Mouse (Mus musculus): ENCODE measurements around the gene Fads6.

Fads6 gene

GRCm38 (mm10) chr11:115297214-115297826 is at the start of gene Fads6:
Fads6 (minus strand) TSS chr11:115297663.
- DNase-seq (ENCODE audit: low spot score): peak; percentile 40

GRCm38 (mm10) chr11:115345515-115345914 is 48.1 kb upstream of the Fads6 start:
- DNase-seq (ENCODE audit: low spot score): no peak

- no peak for DNase-seq (ENCODE audit: low spot score)
Observed at GRCm38 (mm10) chr11:115344967-115345366, 47.5 kb upstream of the Fads6 start.

- DNase-seq (ENCODE audit: low spot score): no peak
Observed at GRCm38 (mm10) chr11:115341866-115342265, 44.4 kb upstream of the Fads6 start.

GRCm38 (mm10) chr11:115341246-115341645 is 43.8 kb upstream of the Fads6 start:
- no peak for DNase-seq (ENCODE audit: low spot score)

- DNase-seq (ENCODE audit: low spot score): no peak
Observed at GRCm38 (mm10) chr11:115337826-115338225, 40.4 kb upstream of the Fads6 start.

- DNase-seq (ENCODE audit: low spot score): no peak
Observed at GRCm38 (mm10) chr11:115337350-115337749, 39.9 kb upstream of the Fads6 start.

GRCm38 (mm10) chr11:115336115-115336514 is 38.7 kb upstream of the Fads6 start:
- no peak for DNase-seq (ENCODE audit: low spot score)

- DNase-seq (ENCODE audit: low spot score): peak; percentile 61
Observed at GRCm38 (mm10) chr11:115335223-115335622, 37.8 kb upstream of the Fads6 start.

- DNase-seq (ENCODE audit: low spot score): no peak
Observed at GRCm38 (mm10) chr11:115334531-115334930, 37.1 kb upstream of the Fads6 start, which contains the start of gene Otop3. Otop3 (plus strand) TSS chr11:115334731.

- no peak for DNase-seq (ENCODE audit: low spot score)
Observed at GRCm38 (mm10) chr11:115329339-115329738, 31.9 kb upstream of the Fads6 start.

- no peak for DNase-seq (ENCODE audit: low spot score)
Observed at GRCm38 (mm10) chr11:115326730-115327129, 29.3 kb upstream of the Fads6 start.

GRCm38 (mm10) chr11:115323354-115323753 is 25.9 kb upstream of the Fads6 start:
- no peak for DNase-seq (ENCODE audit: low spot score)

GRCm38 (mm10) chr11:115321906-115322693 is 24.6 kb upstream of the Fads6 start, which contains the start of gene Ush1g:
Ush1g (minus strand) TSS chr11:115322041.
- DNase-seq (ENCODE audit: low spot score): peak; percentile 54

- DNase-seq (ENCODE audit: low spot score): no peak
Observed at GRCm38 (mm10) chr11:115319704-115320383, 22.4 kb upstream of the Fads6 start.

- no peak for DNase-seq (ENCODE audit: low spot score)
Observed at GRCm38 (mm10) chr11:115318245-115319027, 21.0 kb upstream of the Fads6 start.

- no peak for DNase-seq (ENCODE audit: low spot score)
Observed at GRCm38 (mm10) chr11:115317204-115317603, 19.7 kb upstream of the Fads6 start.

- no peak for DNase-seq (ENCODE audit: low spot score)
Observed at GRCm38 (mm10) chr11:115314249-115314648, 16.8 kb upstream of the Fads6 start.

- DNase-seq (ENCODE audit: low spot score): no peak
Observed at GRCm38 (mm10) chr11:115308781-115309180, 11.3 kb upstream of the Fads6 start.

GRCm38 (mm10) chr11:115306863-115307262 is 9.4 kb upstream of the Fads6 start, which contains the start of gene Otop2:
Otop2 (plus strand) TSS chr11:115307163.
- no peak for DNase-seq (ENCODE audit: low spot score)

- peak; percentile 43 for DNase-seq (ENCODE audit: low spot score)
Observed at GRCm38 (mm10) chr11:115303167-115303566, 5.7 kb upstream of the Fads6 start.

GRCm38 (mm10) chr11:115301351-115301750 is 3.9 kb upstream of the Fads6 start:
- no peak for DNase-seq (ENCODE audit: low spot score)

Measured in urinary bladder, postnatal 14 days (tissue).